Mouse (Mus musculus) erythroblast, embryonic 14.5 days (primary cell): Measurements from ENCODE around the gene Chaf1a.

Experiments
- GATA1 ChIP-seq: IDR thresholded peaks from 2 replicates; pipeline ENCODE4 v1.6.1; 2012; ENCODE audit warnings: low read length, inconsistent platforms, mixed read lengths
- TAL1 ChIP-seq: IDR thresholded peaks from 3 replicates; pipeline ENCODE4 v1.6.1; 2012; ENCODE audit warnings: low read length, inconsistent platforms, mixed read lengths

DNA sequence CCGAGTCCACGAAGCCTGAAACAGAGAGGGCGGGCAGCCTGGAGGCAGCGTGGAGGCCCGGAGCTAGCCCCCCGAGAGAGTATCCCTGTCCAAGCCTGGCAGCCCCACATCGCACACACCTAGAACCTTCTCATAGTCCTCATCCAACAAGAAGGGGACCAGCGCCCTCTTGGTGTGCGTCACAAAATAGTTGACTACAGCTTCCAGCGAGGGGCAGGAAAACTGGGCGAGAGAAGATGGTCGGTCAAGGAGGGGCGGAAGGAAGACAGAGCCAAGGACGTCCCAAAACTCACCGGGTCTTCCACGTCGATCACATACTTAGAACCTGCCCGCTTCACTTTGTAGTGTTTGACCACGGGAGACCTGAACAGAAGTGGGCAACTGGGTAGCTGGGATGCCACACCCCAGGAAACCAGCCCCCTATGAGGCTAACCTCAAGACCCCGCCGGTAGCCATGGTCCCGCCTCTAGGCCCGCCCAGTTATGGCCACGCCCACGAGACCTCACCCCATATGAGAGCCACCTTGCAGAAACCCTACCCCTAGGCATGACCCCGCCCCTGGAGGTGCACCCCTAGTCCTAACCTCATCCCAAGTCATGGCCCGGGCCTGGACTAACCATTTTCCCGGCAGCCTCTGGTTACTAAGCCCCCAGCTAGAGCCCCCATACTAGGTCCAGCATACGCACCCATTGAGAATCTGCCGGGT is 40.3 kb upstream of the Chaf1a start:
- no peak for TF ChIP-seq GATA1
- TF ChIP-seq TAL1: no peak
